Mouse (Mus musculus) neutrophil, adult 59 days (primary cell): ENCODE measurements around the gene Adora2b. TPM values are rescaled to one million over a fixed set of nuclear protein-coding genes. Genes with fewer than 3 reads are reported as not detected.

Source experiments
- total RNA-seq, 2 experiments: library from RNA; stranded (reverse); gene quantifications; 1 replicate in 1 of 2; 2 replicates in 1 of 2; pipeline ENCODE4 v1.2.4; 2023

Adora2b gene
- 1 to 10 TPM; 5.4 to 8.3 TPM for total RNA-seq

GRCm38 (mm10) chr11:62248401-62249244 lies at the start of gene Adora2b:
Gene Adora2b, plus strand, starts transcription at chr11:62248984.

GRCm38 (mm10) chr11:62280675-62281600 lies 32.2 kb downstream of the Adora2b start, which contains the start of the genes Zswim7 and Ttc19:
Gene Zswim7, minus strand, starts transcription at chr11:62281375.
Gene Ttc19, plus strand, starts transcription at chr11:62281473.

Other genes starting within 250 kb of the Adora2b start
- gene Zswim7, start 32.4 kb downstream of the Adora2b start, total RNA-seq, result 1 to 10 TPM; 3.4 to 6.6 TPM
- gene Ttc19, start 32.5 kb downstream of the Adora2b start, total RNA-seq, result 1 to 10 TPM; 5.8 to 8.6 TPM
- 10 to 100 TPM in 1 of 2 experiments, 1 to 10 TPM in 1; 9.9 to 11.9 TPM for gene Pigl, start 209.5 kb downstream of the Adora2b start, total RNA-seq
- gene Ncor1, start 209.6 kb downstream of the Adora2b start, total RNA-seq, result 100 to 1,000 TPM; 417 to 432 TPM